Mouse (Mus musculus) MEL (cell line): ENCODE measurements around the gene Acot13.

ENCODE experiments used
- CHD1 ChIP-seq: IDR thresholded peaks from 2 replicates; pipeline ENCODE4 v1.6.1; 2012; ENCODE audit warnings: low read depth, mild to moderate bottlenecking, inconsistent platforms, low read length, improper control_type of control experiment
- CTCF ChIP-seq, 3 experiments: IDR thresholded peaks in 2 of 3; conservative IDR thresholded peaks in 1 of 3; 2 replicates each; pipeline ENCODE4 v1.5.1; 2011 to 2012; ENCODE audit warnings: low read length in 3 of 3, low read depth in 2 of 3, mild to moderate bottlenecking in 2 of 3, improper control_type of control experiment in 1 of 3, inconsistent platforms in 1 of 3, mixed read lengths in 1 of 3, moderate library complexity in 1 of 3; ENCODE audit not compliant: control insufficient read depth in 1 of 3, insufficient read depth in 1 of 3, poor library complexity in 1 of 3, severe bottlenecking in 1 of 3
- ETS1 ChIP-seq: IDR thresholded peaks from 2 replicates; pipeline ENCODE4 v1.6.1; 2012; ENCODE audit warnings: low read depth, mild to moderate bottlenecking, inconsistent platforms, low read length, improper control_type of control experiment, moderate library complexity
- MEF2A ChIP-seq: IDR thresholded peaks from 2 replicates; pipeline ENCODE4 v1.6.1; 2014; ENCODE audit warnings: low read depth, mild to moderate bottlenecking, inconsistent platforms, low read length, improper control_type of control experiment; ENCODE audit not compliant: poor library complexity, insufficient replicate concordance, severe bottlenecking; ENCODE audit errors: extremely low read depth
- POLR2A ChIP-seq, 2 experiments: IDR thresholded peaks; 2 replicates each; pipeline ENCODE4 v1.6.1; 2011 to 2012; ENCODE audit warnings: low read length in 2 of 2, mild to moderate bottlenecking in 2 of 2, control low read depth in 1 of 2, improper control_type of control experiment in 1 of 2, low read depth in 1 of 2, moderate library complexity in 1 of 2; ENCODE audit not compliant: control insufficient read depth in 1 of 2, insufficient read depth in 1 of 2, poor library complexity in 1 of 2
- POLR2AphosphoS2 ChIP-seq: IDR thresholded peaks from 2 replicates; pipeline ENCODE4 v1.6.1; 2011; ENCODE audit warnings: low read length, improper control_type of control experiment
- RCOR1 ChIP-seq: IDR thresholded peaks from 2 replicates; pipeline ENCODE4 v1.6.1; 2012; ENCODE audit warnings: low read depth, mild to moderate bottlenecking, inconsistent platforms, low read length, improper control_type of control experiment
- USF1 ChIP-seq: IDR thresholded peaks from 2 replicates; pipeline ENCODE4 v1.6.1; 2014; ENCODE audit warnings: low read depth, mild to moderate bottlenecking, inconsistent platforms, low read length, improper control_type of control experiment, moderate library complexity

DNA sequence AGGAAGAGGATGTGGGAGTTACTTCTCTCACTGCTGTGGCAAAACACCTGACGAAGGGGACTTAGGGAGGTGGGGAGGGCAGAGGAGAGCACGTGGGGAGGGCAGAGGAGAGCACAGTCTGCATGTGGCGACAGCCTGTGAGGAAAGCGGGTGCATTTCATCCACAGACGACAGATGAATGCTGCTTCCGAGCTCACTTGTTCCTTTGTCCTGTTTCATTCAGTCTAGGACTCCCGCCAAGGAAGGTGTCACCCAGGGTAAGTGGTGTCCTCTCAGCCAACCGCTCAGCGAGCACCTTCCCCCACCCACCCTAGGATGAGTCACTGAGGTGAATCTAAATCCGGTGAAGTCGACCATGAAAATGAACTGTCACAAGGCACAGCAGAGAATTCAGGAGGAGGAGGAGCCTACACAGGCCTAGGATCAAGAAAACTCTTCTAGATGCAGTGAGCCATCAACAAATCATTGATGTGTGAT is 45.3 kb downstream of the Acot13 start:
- TF ChIP-seq POLR2A (IDR thresholded peaks at IDR 0.05; ENCODE audit: control insufficient read depth in 1 of 2, insufficient read depth in 1 of 2, low read depth in 1 of 2, low read length in 2 of 2, poor library complexity in 1 of 2): no peak
- TF ChIP-seq CTCF (IDR thresholded peaks at IDR 0.05 in 2 of 3, conservative IDR thresholded peaks at IDR 0.05 in 1 of 3; ENCODE audit: control insufficient read depth in 1 of 3, insufficient read depth in 1 of 3, low read depth in 2 of 3, low read length in 3 of 3, poor library complexity in 1 of 3, severe bottlenecking in 1 of 3): no peak
- TF ChIP-seq RCOR1: no peak
- no peak for TF ChIP-seq MEF2A
- TF ChIP-seq USF1: 0 out of 2 replicates have a peak, but pooled peaks have one; percentile 34
- TF ChIP-seq ETS1: peak; percentile 13; the same call in 1 of the 2 replicates
- TF ChIP-seq CHD1: no peak
- TF ChIP-seq POLR2AphosphoS2: no peak
